Mouse (Mus musculus): ENCODE data around the gene Olfr1286.

The Olfr1286 gene

GRCm38 (mm10) chr2:111422931-111423330, at the start of gene Olfr1286:
TSS of gene Olfr1286 (minus strand) at chr2:111423115.
- no peak for ATAC-seq (ENCODE audit: insufficient number of reproducible peaks, low FRiP score, low TSS enrichment)

GRCm38 (mm10) chr2:111448842-111449241, 25.9 kb upstream of the Olfr1286 start, which contains the start of gene Olfr1287:
TSS of gene Olfr1287 (plus strand) at chr2:111449142.
- ATAC-seq (ENCODE audit: insufficient number of reproducible peaks, low FRiP score, low TSS enrichment) = no peak

- no peak for ATAC-seq (ENCODE audit: insufficient number of reproducible peaks, low FRiP score, low TSS enrichment)
These were observed 47.7 kb downstream of the Olfr1286 start, which contains the start of gene Olfr1284 for GRCm38 (mm10) chr2:111375222-111375621. TSS of gene Olfr1284 (plus strand) at chr2:111375522.
